Mouse (Mus musculus) cerebellum, adult 2 months (tissue): ENCODE measurements around the gene Mgarp.

Experiments
- CTCF ChIP-seq: fragments of 200-500 bp; IDR thresholded peaks from 2 replicates; pipeline ENCODE4 v1.5.1; 2011; ENCODE audit warnings: low read depth, mild to moderate bottlenecking, control low read depth, low read length, moderate library complexity, borderline replicate concordance; ENCODE audit not compliant: insufficient read depth
- POLR2A ChIP-seq: fragments of 200-500 bp; IDR thresholded peaks from 2 replicates; pipeline ENCODE4 v1.6.1; 2011; ENCODE audit warnings: low read length, control low read depth, borderline replicate concordance; ENCODE audit not compliant: insufficient read depth

- TF ChIP-seq CTCF (no peak), POLR2A (no peak)
These were observed 25.4 kb upstream of the Mgarp start for GRCm38 (mm10) chr3:51421921-51422320.
